Mouse (Mus musculus): ENCODE measurements around the gene Gm6370. TPM values are rescaled to one million over a fixed set of nuclear protein-coding genes. Genes with fewer than 3 reads are reported as not detected.

The Gm6370 gene
- polyA plus RNA-seq (2017; shearing (Covaris generic)): not detected

DNA sequence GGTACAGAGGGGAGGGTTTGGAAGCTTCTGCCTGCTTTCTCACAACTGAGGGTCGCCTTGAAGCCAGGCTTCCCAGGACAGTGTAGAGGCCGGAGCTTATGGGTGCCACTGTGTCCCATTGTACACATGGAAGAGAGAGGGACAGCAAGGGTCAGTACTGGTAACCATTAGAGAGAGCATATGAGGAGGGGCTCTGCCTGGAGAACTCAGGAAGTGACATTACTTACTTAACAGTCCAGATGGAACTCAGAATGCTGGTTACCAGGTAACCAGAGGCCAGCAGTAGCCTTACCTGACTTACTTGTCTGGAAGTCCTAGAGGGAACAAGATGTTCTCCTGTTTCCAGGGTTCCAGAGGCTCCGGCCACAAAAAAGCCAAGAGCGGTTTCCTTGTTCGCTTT lies at the start of gene Gm6370:
Gene Gm6370, plus strand, starts transcription at position 301 of the 400 bp plus-strand sequence.

DNA sequence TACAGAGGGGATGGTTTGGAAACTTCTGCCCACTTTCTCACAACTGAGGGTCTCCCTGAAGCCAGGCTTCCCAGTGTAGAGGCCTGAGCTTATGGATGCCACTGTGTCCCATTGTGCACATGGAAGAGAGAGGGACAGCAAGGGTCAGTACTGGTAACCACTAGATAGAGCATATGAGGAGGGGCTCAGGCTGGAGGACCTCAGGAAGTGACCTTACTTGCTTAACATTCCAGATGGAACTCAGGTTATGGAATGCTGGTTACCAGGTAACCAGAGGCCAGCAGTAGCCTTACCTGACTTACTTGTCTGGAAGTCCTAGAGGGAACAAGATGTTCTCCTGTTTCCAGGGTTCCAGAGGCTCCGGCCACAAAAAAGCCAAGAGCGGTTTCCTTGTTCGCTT lies 9.5 kb upstream of the Gm6370 start, which contains the start of gene Gm6408:
Gene Gm6408, plus strand, starts transcription at position 301 of the 400 bp plus-strand sequence.

DNA sequence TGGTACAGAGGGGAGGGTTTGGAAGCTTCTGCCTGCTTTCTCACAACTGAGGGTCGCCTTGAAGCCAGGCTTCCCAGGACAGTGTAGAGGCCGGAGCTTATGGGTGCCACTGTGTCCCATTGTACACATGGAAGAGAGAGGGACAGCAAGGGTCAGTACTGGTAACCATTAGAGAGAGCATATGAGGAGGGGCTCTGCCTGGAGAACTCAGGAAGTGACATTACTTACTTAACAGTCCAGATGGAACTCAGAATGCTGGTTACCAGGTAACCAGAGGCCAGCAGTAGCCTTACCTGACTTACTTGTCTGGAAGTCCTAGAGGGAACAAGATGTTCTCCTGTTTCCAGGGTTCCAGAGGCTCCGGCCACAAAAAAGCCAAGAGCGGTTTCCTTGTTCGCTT lies 10.9 kb downstream of the Gm6370 start, which contains the start of gene 4930449I24Rik:
Gene 4930449I24Rik, plus strand, starts transcription at position 301 of the 400 bp plus-strand sequence.

DNA sequence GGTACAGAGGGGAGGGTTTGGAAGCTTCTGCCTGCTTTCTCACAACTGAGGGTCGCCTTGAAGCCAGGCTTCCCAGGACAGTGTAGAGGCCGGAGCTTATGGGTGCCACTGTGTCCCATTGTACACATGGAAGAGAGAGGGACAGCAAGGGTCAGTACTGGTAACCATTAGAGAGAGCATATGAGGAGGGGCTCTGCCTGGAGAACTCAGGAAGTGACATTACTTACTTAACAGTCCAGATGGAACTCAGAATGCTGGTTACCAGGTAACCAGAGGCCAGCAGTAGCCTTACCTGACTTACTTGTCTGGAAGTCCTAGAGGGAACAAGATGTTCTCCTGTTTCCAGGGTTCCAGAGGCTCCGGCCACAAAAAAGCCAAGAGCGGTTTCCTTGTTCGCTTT lies 22.7 kb downstream of the Gm6370 start, which contains the start of gene Gm3402:
Gene Gm3402, plus strand, starts transcription at position 301 of the 400 bp plus-strand sequence.

DNA sequence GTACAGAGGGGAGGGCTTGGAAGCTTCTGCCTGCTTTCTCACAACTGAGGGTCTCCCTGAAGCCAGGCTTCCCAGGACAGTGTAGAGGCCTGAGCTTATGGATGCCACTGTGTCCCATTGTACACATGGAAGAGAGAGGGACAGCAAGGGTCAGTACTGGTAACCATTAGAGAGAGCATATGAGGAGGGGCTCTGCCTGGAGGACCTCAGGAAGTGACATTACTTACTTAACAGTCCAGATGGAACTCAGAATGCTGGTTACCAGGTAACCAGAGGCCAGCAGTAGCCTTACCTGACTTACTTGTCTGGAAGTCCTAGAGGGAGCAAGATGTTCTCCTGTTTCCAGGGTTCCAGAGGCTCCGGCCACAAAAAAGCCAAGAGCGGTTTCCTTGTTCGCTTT lies 34.3 kb downstream of the Gm6370 start, which contains the start of gene Gm3404:
Gene Gm3404, plus strand, starts transcription at position 301 of the 400 bp plus-strand sequence.

DNA sequence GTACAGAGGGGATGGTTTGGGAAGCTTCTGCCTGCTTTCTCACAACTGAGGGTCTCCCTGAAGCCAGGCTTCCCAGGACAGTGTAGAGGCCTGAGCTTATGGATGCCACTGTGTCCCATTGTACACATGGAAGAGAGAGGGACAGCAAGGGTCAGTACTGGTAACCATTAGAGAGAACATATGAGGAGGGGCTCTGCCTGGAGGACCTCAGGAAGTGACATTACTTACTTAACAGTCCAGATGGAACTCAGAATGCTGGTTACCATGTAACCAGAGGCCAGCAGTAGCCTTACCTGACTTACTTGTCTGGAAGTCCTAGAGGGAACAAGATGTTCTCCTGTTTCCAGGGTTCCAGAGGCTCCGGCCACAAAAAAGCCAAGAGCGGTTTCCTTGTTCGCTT lies 46.2 kb downstream of the Gm6370 start, which contains the start of gene Gm3409:
Gene Gm3409, plus strand, starts transcription at position 301 of the 400 bp plus-strand sequence.

Other genes with a start within 250 kb of the Gm6370 start
- not detected for gene Wasf3, start 106.4 kb upstream of the Gm6370 start, polyA plus RNA-seq (2017; shearing (Covaris generic))
- not detected for gene Gm6408, start 9.4 kb upstream of the Gm6370 start, polyA plus RNA-seq (2017; shearing (Covaris generic))
- gene 4930449I24Rik, start 11.0 kb downstream of the Gm6370 start, polyA plus RNA-seq (2017; shearing (Covaris generic)): not detected
- not detected for gene Gm3402, start 22.8 kb downstream of the Gm6370 start, polyA plus RNA-seq (2017; shearing (Covaris generic))
- gene Gm3404, start 34.4 kb downstream of the Gm6370 start, polyA plus RNA-seq (2017; shearing (Covaris generic)): not detected
- gene Gm3409, start 46.3 kb downstream of the Gm6370 start, polyA plus RNA-seq (2017; shearing (Covaris generic)): not detected
- not detected for gene Gm3415, start 64.8 kb downstream of the Gm6370 start, polyA plus RNA-seq (2017; shearing (Covaris generic))
- gene Gpr12, start 93.9 kb downstream of the Gm6370 start, polyA plus RNA-seq (2017; shearing (Covaris generic)): not detected